In genomic region chrX:166477393-166477792, GRCm38 (mm10) we compare ENCODE assay signal across 10 mouse cellular contexts. TPM values are rescaled to one million over a fixed set of nuclear protein-coding genes. Genes with fewer than 3 reads are reported as not detected.
DNase-seq lines count a peak whose midpoint lies in the region; ATAC-seq and TF ChIP-seq lines count a peak whose summit lies in the region.
"Had no signal": no experiment of that assay in that cellular context is flagged by ENCODE, and none has a peak within 500 bp of the region (broad histone marks: within the 10 kb centered on the region; RNA-seq: fewer than 3 reads in every experiment).

No protein-coding gene starts in this region.

- no peak for TF ChIP-seq CTCF in gastrocnemius, adult 2 months (IDR thresholded peaks at IDR 0.05)

- no peak overlapping the region for H3K9ac ChIP-seq in lung, embryonic 15.5 days
- H3K9ac ChIP-seq in limb, embryonic 12.5 days (replicated peaks): no peak overlapping the region
- no peak overlapping the region for H3K9ac ChIP-seq in neural tube, embryonic 15.5 days (replicated peaks)

- no peaks in the 10 kb centered on the region for H3K36me3 ChIP-seq in lung, embryonic 15.5 days
- no peaks in the 10 kb centered on the region; the same call in 1 of the 2 replicates for H3K36me3 ChIP-seq in limb, embryonic 12.5 days
- H3K36me3 ChIP-seq in neural tube, embryonic 15.5 days: no peaks in the 10 kb centered on the region

- intact Hi-C loops in gastrocnemius, adult 2 months (cut with DNase I): no loop called here

- H3K27me3 ChIP-seq in lung, embryonic 15.5 days: no peaks in the 10 kb centered on the region
- peaks cover 30% of the 10 kb centered on the region for H3K27me3 ChIP-seq in limb, embryonic 12.5 days
- H3K27me3 ChIP-seq in neural tube, embryonic 15.5 days (replicated peaks): 0 out of 2 replicates have a peak, but pooled peaks cover 2% of the 10 kb centered on the region

- ATAC-seq in lung, embryonic 15.5 days (ENCODE audit: borderline replicate concordance, extremely low read depth, low FRiP score, low TSS enrichment): no peak
- ATAC-seq in limb, embryonic 12.5 days (ENCODE audit: insufficient number of reproducible peaks, insufficient read depth, low FRiP score, low TSS enrichment, low read depth): no peak
- no peak for ATAC-seq in neural tube, embryonic 15.5 days (ENCODE audit: low FRiP score)

- peak overlapping the region; percentile 86 for H3K4me3 ChIP-seq in gastrocnemius, adult 2 months
- peak overlapping the region; percentile 61 for H3K4me3 ChIP-seq in lung, embryonic 15.5 days
- H3K4me3 ChIP-seq in limb, embryonic 12.5 days (replicated peaks): 0 out of 2 replicates have a peak overlapping the region, but pooled peaks have one; percentile 7
- H3K4me3 ChIP-seq in neural tube, embryonic 15.5 days (replicated peaks): peak overlapping the region; percentile 17

- no peaks in the 10 kb centered on the region for H3K4me1 ChIP-seq in lung, embryonic 15.5 days
- 0 out of 2 replicates have a peak, but pooled peaks cover 4% of the 10 kb centered on the region for H3K4me1 ChIP-seq in limb, embryonic 12.5 days (replicated peaks)
- 0 out of 2 replicates have a peak, but pooled peaks cover 9% of the 10 kb centered on the region for H3K4me1 ChIP-seq in neural tube, embryonic 15.5 days

- H3K27ac ChIP-seq in gastrocnemius, adult 2 months: peak overlapping the region; percentile 92
- no peak overlapping the region for H3K27ac ChIP-seq in lung, embryonic 15.5 days
- H3K27ac ChIP-seq in limb, embryonic 12.5 days: no peak overlapping the region
- H3K27ac ChIP-seq in neural tube, embryonic 15.5 days (replicated peaks): no peak overlapping the region

- H3K9me3 ChIP-seq in lung, embryonic 15.5 days: no peaks in the 10 kb centered on the region
- H3K9me3 ChIP-seq in limb, embryonic 12.5 days: no peaks in the 10 kb centered on the region
- no peaks in the 10 kb centered on the region for H3K9me3 ChIP-seq in neural tube, embryonic 15.5 days (replicated peaks)

- H3K4me2 ChIP-seq in lung, embryonic 15.5 days: peak overlapping the region; percentile 50
- H3K4me2 ChIP-seq in limb, embryonic 12.5 days: peak overlapping the region; percentile 55
- peak overlapping the region; percentile 62 for H3K4me2 ChIP-seq in neural tube, embryonic 15.5 days

- DNase-seq in gastrocnemius, adult 2 months: no peak
- DNase-seq in gastrocnemius, adult 8-10 months (ENCODE audit: low spot score in 2 of 2): no peak
- DNase-seq in lung, adult 18-20 months: no peak
- DNase-seq in MN1 (ENCODE audit: low spot score): no peak
- DNase-seq in layer of hippocampus, postnatal 25 days (ENCODE audit: extremely low spot score in 1 of 2, low spot score in 1 of 2): no peak
- DNase-seq: lung, postnatal 10 days; right cerebral cortex, adult 18-20 months had no signal

- 55% methylated on average over 6 of the region's 6 CpGs for WGBS in lung, embryonic 15.5 days
- 55% methylated on average over 6 of the region's 6 CpGs for WGBS in limb, embryonic 12.5 days
- 67% methylated on average over 6 of the region's 6 CpGs for WGBS in neural tube, embryonic 15.5 days

RNA-seq across cellular contexts. Expression of gene Rab9, which starts 2.3 kb away (rescaled TPM):
- total RNA-seq in gastrocnemius, adult 2 months (2021): 10 to 100 TPM; 18.6 to 20.0 TPM
- 10 to 100 TPM; 15.3 to 19.5 (median 18.4) TPM for total RNA-seq in gastrocnemius, adult 8-10 months (2022)
- polyA plus RNA-seq in lung, embryonic 15.5 days (2015; fragmentation: Nextera tagmentation; extraction: Ambion mirVana): 57.6 and 62.6 TPM in 2 replicates
- 55.7 and 58.0 TPM in 2 replicates for polyA plus RNA-seq in limb, embryonic 12.5 days (2016; fragmentation: Nextera tagmentation; extraction: Ambion mirVana)
- polyA plus RNA-seq in neural tube, embryonic 15.5 days (2015; fragmentation: Nextera tagmentation; extraction: Ambion mirVana): 51.6 and 52.7 TPM in 2 replicates
- 10 to 100 TPM; 38.5 to 39.0 TPM for total RNA-seq in layer of hippocampus, postnatal 25 days (2021)

RNA-seq across cellular contexts. Expression of gene Ofd1, which starts 36.9 kb away (rescaled TPM):
- 1 to 10 TPM; 4.6 to 6.2 TPM for total RNA-seq in gastrocnemius, adult 2 months (2021)
- total RNA-seq in gastrocnemius, adult 8-10 months (2022): 1 to 10 TPM; 4.3 to 6.5 (median 5.3) TPM
- 7.3 and 7.6 TPM in 2 replicates for polyA plus RNA-seq in lung, embryonic 15.5 days (2015; fragmentation: Nextera tagmentation; extraction: Ambion mirVana)
- 8.9 and 9.4 TPM in 2 replicates for polyA plus RNA-seq in limb, embryonic 12.5 days (2016; fragmentation: Nextera tagmentation; extraction: Ambion mirVana)
- 5.7 and 5.9 TPM in 2 replicates for polyA plus RNA-seq in neural tube, embryonic 15.5 days (2015; fragmentation: Nextera tagmentation; extraction: Ambion mirVana)
- total RNA-seq in layer of hippocampus, postnatal 25 days (2021): 1 to 10 TPM; 4.5 to 5.1 TPM

RNA-seq across cellular contexts. Expression of gene Trappc2, which starts 37.0 kb away (rescaled TPM):
- total RNA-seq in gastrocnemius, adult 2 months (2021): 10 to 100 TPM; 19.2 to 20.0 TPM
- total RNA-seq in gastrocnemius, adult 8-10 months (2022): 10 to 100 TPM; 16.4 to 21.3 (median 19.1) TPM
- polyA plus RNA-seq in lung, embryonic 15.5 days (2015; fragmentation: Nextera tagmentation; extraction: Ambion mirVana): 34.7 and 34.9 TPM in 2 replicates
- polyA plus RNA-seq in limb, embryonic 12.5 days (2016; fragmentation: Nextera tagmentation; extraction: Ambion mirVana): 18.4 and 18.7 TPM in 2 replicates
- 73.8 and 85.2 TPM in 2 replicates for polyA plus RNA-seq in neural tube, embryonic 15.5 days (2015; fragmentation: Nextera tagmentation; extraction: Ambion mirVana)
- 10 to 100 TPM; 56.1 to 59.8 TPM for total RNA-seq in layer of hippocampus, postnatal 25 days (2021)

RNA-seq across cellular contexts. Expression of gene Tceanc, which starts 41.0 kb away (rescaled TPM):
- 1 to 10 TPM; 1.9 to 4.3 TPM for total RNA-seq in gastrocnemius, adult 2 months (2021)
- total RNA-seq in gastrocnemius, adult 8-10 months (2022): 1 to 10 TPM; 1.7 to 3.8 (median 3.5) TPM
- 6.6 and 7.9 TPM in 2 replicates for polyA plus RNA-seq in lung, embryonic 15.5 days (2015; fragmentation: Nextera tagmentation; extraction: Ambion mirVana)
- 13.9 and 14.0 TPM in 2 replicates for polyA plus RNA-seq in limb, embryonic 12.5 days (2016; fragmentation: Nextera tagmentation; extraction: Ambion mirVana)
- polyA plus RNA-seq in neural tube, embryonic 15.5 days (2015; fragmentation: Nextera tagmentation; extraction: Ambion mirVana): 4.0 and 4.9 TPM in 2 replicates
- 1 to 10 TPM; 2.0 to 2.2 TPM for total RNA-seq in layer of hippocampus, postnatal 25 days (2021)

Comparison
In these comparisons a context has a peak if more than half of its experiments do, and no peak if none do; other contexts are left out.
1. H3K4me3 ChIP-seq: peak in every context shown above with its lines; median percentile 86 in gastrocnemius, adult 2 months; 61 in lung, embryonic 15.5 days; 17 in neural tube, embryonic 15.5 days; 7 in limb, embryonic 12.5 days.